Mouse (Mus musculus) hindbrain, embryonic 10.5 days (tissue): ENCODE results near the gene Krtcap2. TPM values are rescaled to one million over a fixed set of nuclear protein-coding genes. Genes with fewer than 3 reads are reported as not detected.
"Not testable (repeated sequence)": the region's sequence is repeated elsewhere in the genome, so short reads cannot be mapped to it uniquely, and the experiment has no call there.

ENCODE experiments used
- DNase-seq: peaks from one replicate; pipeline ENCODE4 v3.0.0-alpha.2; 2017; ENCODE audit warnings: low spot score
- H3K27ac ChIP-seq: fragments of 300-500 bp; sonication (generic); 2 replicates; pipeline ENCODE4 v1.5.1; 2016; ENCODE audit warnings: mild to moderate bottlenecking, moderate library complexity
- H3K27me3 ChIP-seq: fragments of 300-500 bp; sonication (generic); 2 replicates; pipeline ENCODE4 v1.6.1; 2016; ENCODE audit warnings: mild to moderate bottlenecking; ENCODE audit not compliant: poor library complexity, insufficient read depth, severe bottlenecking
- H3K36me3 ChIP-seq: fragments of 300-500 bp; sonication (generic); 2 replicates; pipeline ENCODE4 v1.6.1; 2016; ENCODE audit warnings: mild to moderate bottlenecking, moderate library complexity
- H3K4me1 ChIP-seq: fragments of 300-500 bp; sonication (generic); replicated peaks from 2 replicates; pipeline ENCODE4 v1.6.1; 2016; ENCODE audit warnings: mild to moderate bottlenecking
- H3K4me3 ChIP-seq: fragments of 300-500 bp; sonication (generic); 2 replicates; pipeline ENCODE4 v1.5.1; 2016; ENCODE audit warnings: mild to moderate bottlenecking, moderate library complexity
- H3K9me3 ChIP-seq: fragments of 300-500 bp; sonication (generic); 2 replicates; pipeline ENCODE4 v1.6.1; 2016; ENCODE audit warnings: mild to moderate bottlenecking, moderate library complexity
- WGBS: fragments of 180-500 bp; shearing (Covaris S2); methylation state at CpG from one replicate; pipeline ENCODE4 v1.1.7; 2016; 5-methylcytosine and 5-hydroxymethylcytosine counted together
- polyA plus RNA-seq: library from polyadenylated mRNA; unstranded; fragments of >200 nt; fragmentation: Nextera tagmentation; extraction: Ambion mirVana; gene quantifications from 2 replicates; pipeline ENCODE4 v1.2.1, GENCODE M21; 2016

Krtcap2 gene
- polyA plus RNA-seq, 1 experiment from 2014 or later, result 282 TPM

DNA sequence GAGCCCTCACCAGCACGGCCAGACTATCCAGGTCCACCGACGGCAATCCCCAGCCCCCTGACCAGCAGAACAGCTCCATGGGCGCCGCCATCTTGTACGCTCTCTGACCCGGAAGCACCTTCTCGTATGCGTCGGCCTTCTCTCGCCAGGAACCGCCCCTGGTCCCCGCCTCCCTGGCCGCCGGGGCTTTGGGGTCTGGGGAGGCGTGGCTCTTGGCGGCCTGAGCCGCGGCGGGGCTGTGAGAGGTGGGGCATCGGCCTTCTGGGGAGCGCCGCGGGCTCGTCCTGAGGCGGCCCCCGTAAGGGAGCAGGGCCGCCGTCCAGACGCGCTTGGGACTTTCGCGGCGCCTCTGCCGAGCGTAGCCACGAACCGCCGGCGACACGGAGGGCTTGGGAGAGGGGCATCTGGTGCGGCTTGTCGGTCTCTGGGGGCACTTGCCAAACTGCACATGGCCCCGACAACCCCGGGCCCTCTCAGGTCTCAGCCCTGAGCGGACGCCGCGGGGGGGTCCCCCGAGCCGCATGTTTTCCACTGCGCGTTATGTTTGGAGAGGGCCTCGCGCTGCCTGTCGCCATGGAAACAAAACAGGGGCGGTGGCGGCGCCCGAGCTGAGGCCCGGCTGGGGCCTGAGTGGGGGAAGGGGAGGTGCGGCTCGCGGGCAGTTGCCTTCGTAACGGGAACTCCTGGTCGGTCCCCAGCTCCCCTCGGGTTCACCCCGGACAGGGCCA, 31.8 kb upstream of the Krtcap2 start:
- peak; percentile 94 for DNase-seq
- H3K27me3 ChIP-seq, result no peaks in the 10 kb centered on the region
- peaks cover 39% of the 10 kb centered on the region for H3K36me3 ChIP-seq
- under 1% methylated on average over 69 of the region's 69 CpGs for WGBS
- peaks cover 61% of the 10 kb centered on the region for H3K4me1 ChIP-seq
- peak overlapping the region; percentile 98 for H3K27ac ChIP-seq
- no peaks in the 10 kb centered on the region for H3K9me3 ChIP-seq
- peak overlapping the region; percentile 68 for H3K4me3 ChIP-seq

DNA sequence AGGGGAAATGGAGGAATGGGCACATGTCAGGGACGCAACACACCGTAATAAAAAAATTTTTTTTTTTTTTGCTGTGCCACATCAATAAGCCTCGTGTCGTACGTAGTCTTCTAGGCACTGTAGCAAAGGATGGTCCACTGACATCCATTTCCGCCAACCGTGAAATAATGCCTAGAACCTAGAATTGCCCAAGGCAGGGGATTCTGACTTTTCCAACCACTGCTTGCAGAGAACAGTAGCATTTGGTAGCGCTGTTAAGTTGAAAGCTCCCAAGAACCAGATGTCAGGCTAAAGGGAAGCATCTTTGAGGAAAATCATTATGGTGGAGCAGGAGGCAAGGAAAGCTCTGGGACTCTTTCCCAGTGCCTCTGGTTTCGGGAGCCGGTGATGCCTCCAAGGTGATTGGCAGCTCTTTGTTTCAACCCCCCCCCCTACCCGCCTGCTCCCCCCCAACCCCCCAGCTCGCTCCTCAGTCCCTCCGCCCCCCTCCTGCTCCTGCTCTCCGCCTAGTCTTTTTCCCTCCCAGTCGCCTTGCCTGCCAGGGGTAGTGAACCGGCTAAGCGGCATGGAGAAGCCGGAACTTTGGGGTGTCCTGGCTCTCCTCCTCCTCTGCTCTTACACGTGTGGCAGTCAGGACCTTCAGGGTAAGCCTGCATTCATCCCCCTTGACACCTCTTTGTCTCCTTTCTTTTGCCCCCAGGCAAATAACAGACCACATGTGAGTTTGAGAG, 30.9 kb upstream of the Krtcap2 start, which contains the start of gene Thbs3:
Thbs3 (plus strand) TSS at position 500 of the 731 bp plus-strand sequence.
- Histone ChIP-seq H3K4me1 (peaks cover 69% of the 10 kb centered on the region), H3K4me3 (peak within 1 kb of the TSS; percentile 68), H3K36me3 (peaks cover 39% of the 10 kb centered on the region), H3K27me3 (no peaks in the 10 kb centered on the region), H3K27ac (peak within 1 kb of the TSS; percentile 98), H3K9me3 (no peaks in the 10 kb centered on the region)
- WGBS, result under 1% methylated on average over 19 of the region's 19 CpGs
- DNase-seq, result peak; percentile 81

- Histone ChIP-seq H3K9me3 (no peaks in the 10 kb centered on the region), H3K4me3 (peak overlapping the region; percentile 68), H3K27me3 (no peaks in the 10 kb centered on the region), H3K4me1 (peaks cover 77% of the 10 kb centered on the region), H3K36me3 (peaks cover 37% of the 10 kb centered on the region), H3K27ac (peak overlapping the region; percentile 98)
- DNase-seq, result peak; percentile 88
- 0% methylated on average over 6 of the region's 6 CpGs for WGBS
Observed at GRCm38 (mm10) chr3:89215853-89216252, 29.9 kb upstream of the Krtcap2 start.

- not testable (repeated sequence) for H3K27me3 ChIP-seq, H3K9me3 ChIP-seq, DNase-seq
- Histone ChIP-seq H3K27ac (peak overlapping the region; percentile 50; the same call in 1 of the 2 replicates), H3K4me1 (peaks cover 83% of the 10 kb centered on the region), H3K36me3 (peaks cover 38% of the 10 kb centered on the region), H3K4me3 (peak overlapping the region; percentile 68; the same call in 1 of the 2 replicates)
- 74% methylated on average over 7 of the region's 7 CpGs for WGBS
Observed at GRCm38 (mm10) chr3:89216407-89216806, 29.4 kb upstream of the Krtcap2 start.

GRCm38 (mm10) chr3:89218271-89218670, 27.5 kb upstream of the Krtcap2 start:
- 87% methylated on average over 1 of the region's 1 CpGs for WGBS
- no peaks in the 10 kb centered on the region for H3K27me3 ChIP-seq
- H3K9me3 ChIP-seq, result no peaks in the 10 kb centered on the region
- DNase-seq, result no peak
- H3K36me3 ChIP-seq, result peaks cover 56% of the 10 kb centered on the region
- H3K4me1 ChIP-seq, result peaks cover 86% of the 10 kb centered on the region
- peak overlapping the region; percentile 43 for H3K27ac ChIP-seq
- no peak overlapping the region for H3K4me3 ChIP-seq

DNA sequence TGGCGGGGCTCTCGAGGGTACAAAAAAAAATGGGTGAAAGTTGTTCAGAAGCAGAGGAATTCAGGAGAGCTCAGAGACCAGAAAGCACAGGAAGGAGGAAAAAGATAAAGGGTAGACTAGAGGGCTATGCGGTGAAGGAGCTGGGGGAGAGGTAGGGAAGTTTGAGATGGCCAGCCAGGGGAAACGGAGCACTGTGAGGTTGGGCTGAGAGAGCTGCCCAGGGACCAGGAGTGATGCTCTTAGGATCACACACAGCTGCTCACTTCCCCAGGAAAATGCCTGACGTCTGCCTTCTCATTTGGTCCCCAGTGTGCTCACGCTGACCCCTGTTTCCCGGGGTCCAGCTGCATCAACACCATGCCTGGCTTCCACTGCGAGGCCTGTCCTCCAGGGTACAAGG, 26.2 kb upstream of the Krtcap2 start:
- 57% methylated on average over 8 of the region's 8 CpGs for WGBS
- Histone ChIP-seq H3K27ac (peak overlapping the region; percentile 19), H3K4me1 (peaks cover 91% of the 10 kb centered on the region), H3K4me3 (no peak overlapping the region), H3K9me3 (no peaks in the 10 kb centered on the region), H3K27me3 (no peaks in the 10 kb centered on the region), H3K36me3 (peaks cover 69% of the 10 kb centered on the region)
- peak; percentile 29 for DNase-seq

DNA sequence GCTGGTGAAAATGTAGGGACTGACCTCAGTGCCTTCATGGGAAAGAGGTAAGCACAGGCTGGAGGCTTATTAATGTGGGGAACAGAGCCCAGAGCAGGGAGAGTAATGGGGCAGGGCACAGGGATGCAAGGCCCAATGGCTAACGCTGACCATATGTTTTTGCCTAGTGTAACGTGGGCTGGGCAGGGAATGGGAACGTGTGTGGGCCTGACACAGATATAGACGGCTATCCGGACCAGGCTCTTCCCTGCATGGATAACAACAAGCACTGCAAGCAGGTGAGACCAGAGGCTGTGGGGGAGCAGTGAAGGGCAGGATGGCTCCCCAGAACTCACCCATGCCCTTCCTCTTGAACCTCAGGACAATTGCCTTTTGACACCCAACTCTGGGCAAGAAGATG, 24.6 kb upstream of the Krtcap2 start:
- Histone ChIP-seq H3K27ac (0 out of 2 replicates have a peak overlapping the region, but pooled peaks have one; percentile 12), H3K36me3 (peaks cover 81% of the 10 kb centered on the region), H3K4me3 (no peak overlapping the region), H3K4me1 (peaks cover 91% of the 10 kb centered on the region), H3K9me3 (no peaks in the 10 kb centered on the region), H3K27me3 (no peaks in the 10 kb centered on the region)
- no peak for DNase-seq
- WGBS, result 73% methylated on average over 5 of the region's 5 CpGs

GRCm38 (mm10) chr3:89224796-89225195, 21.0 kb upstream of the Krtcap2 start:
- peaks cover 57% of the 10 kb centered on the region for H3K36me3 ChIP-seq

DNA sequence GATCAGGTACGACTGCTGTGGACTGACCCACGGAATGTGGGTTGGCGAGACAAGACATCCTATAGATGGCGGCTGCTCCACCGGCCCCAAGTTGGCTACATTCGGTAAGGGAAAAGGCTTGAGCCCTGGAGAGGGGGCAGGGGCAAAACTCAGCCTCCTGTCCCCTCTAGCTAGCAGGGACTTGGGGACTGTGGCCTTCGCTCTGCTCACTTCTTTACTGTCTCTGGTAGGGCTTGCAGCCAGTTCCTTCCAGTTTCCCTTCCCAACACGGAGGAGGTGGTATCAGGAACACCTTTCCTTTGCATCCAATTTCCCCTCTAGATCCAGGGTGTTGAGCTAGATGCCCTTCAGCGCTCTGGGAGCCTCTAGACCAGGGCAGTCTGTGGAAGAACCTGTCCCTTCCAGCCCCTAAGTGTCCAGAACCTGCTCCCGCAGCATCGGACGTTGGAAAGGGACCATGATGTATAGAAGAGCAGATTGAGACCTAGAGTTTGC, 20.4 kb upstream of the Krtcap2 start:
- Histone ChIP-seq H3K4me1 (peaks cover 81% of the 10 kb centered on the region), H3K9me3 (no peaks in the 10 kb centered on the region), H3K27ac (peak overlapping the region; percentile 97), H3K36me3 (peaks cover 51% of the 10 kb centered on the region), H3K27me3 (peaks cover 17% of the 10 kb centered on the region), H3K4me3 (peak overlapping the region; percentile 83)
- DNase-seq, result no peak
- 24% methylated on average over 12 of the region's 12 CpGs for WGBS

More at GRCm38 (mm10) chr3:89224796-89225195, 21.0 kb upstream of the Krtcap2 start:
- H3K27me3 ChIP-seq, result peaks cover 11% of the 10 kb centered on the region; the same call in 1 of the 2 replicates
- peaks cover 86% of the 10 kb centered on the region for H3K4me1 ChIP-seq
- WGBS, result 53% methylated on average over 11 of the region's 11 CpGs
- H3K27ac ChIP-seq, result peak overlapping the region; percentile 97
- no peak for DNase-seq
- peak overlapping the region; percentile 83 for H3K4me3 ChIP-seq
- H3K9me3 ChIP-seq, result no peaks in the 10 kb centered on the region

- Histone ChIP-seq H3K9me3 (no peaks in the 10 kb centered on the region), H3K4me3 (peak overlapping the region; percentile 83), H3K36me3 (peaks cover 48% of the 10 kb centered on the region), H3K4me1 (peaks cover 78% of the 10 kb centered on the region), H3K27ac (peak overlapping the region; percentile 97), H3K27me3 (peaks cover 22% of the 10 kb centered on the region)
- 13% methylated on average over 4 of the region's 4 CpGs for WGBS
- DNase-seq, result peak; percentile 89
Observed at GRCm38 (mm10) chr3:89225918-89226317, 19.8 kb upstream of the Krtcap2 start.

DNA sequence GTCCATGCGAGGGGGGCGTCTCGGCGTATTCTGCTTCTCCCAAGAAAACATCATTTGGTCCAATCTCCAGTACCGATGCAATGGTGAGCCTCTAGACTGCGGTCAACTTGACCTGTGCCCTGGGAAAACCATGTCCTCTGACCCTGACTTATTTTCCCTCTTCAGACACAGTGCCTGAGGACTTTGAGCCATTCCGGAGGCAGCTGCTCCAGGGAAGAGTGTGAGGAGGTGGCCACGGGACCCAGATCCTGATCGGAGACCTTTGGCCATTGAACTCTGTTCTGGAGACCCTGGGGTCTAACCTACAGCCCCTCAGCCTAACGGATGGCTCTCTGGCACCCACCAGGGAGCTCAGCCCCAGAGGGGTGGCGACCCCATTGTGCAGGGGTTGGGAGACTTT, 19.4 kb upstream of the Krtcap2 start:
- H3K27me3 ChIP-seq, result peaks cover 22% of the 10 kb centered on the region
- 9% methylated on average over 11 of the region's 11 CpGs for WGBS
- H3K4me3 ChIP-seq, result peak overlapping the region; percentile 83
- peaks cover 44% of the 10 kb centered on the region for H3K36me3 ChIP-seq
- H3K27ac ChIP-seq, result peak overlapping the region; percentile 97
- no peaks in the 10 kb centered on the region for H3K9me3 ChIP-seq
- peaks cover 73% of the 10 kb centered on the region for H3K4me1 ChIP-seq
- DNase-seq, result no peak

DNA sequence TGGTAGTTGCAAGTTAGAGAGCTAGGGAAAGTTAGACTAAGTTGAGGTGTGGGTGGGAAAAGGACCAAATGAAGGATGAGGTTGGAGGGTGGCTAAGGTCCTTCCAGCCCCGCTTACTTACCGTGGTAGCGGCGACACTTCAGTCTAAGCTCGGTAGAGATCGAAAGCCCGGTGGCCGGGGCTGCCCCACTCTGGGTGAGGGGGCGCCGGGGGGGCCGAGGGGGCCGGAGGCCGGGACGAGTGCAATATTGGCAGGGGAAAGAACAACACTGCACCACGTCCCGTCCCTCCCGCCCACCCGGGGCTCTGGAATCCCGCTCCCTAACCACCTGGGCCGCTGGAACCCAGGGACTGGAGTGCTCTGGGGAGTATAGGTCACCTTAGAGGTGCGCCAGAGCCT, 18.9 kb upstream of the Krtcap2 start, which contains the start of gene Mtx1:
Mtx1 (minus strand) TSS at position 189 of the 400 bp plus-strand sequence.
- H3K27me3 ChIP-seq, result peaks cover 27% of the 10 kb centered on the region
- peaks cover 75% of the 10 kb centered on the region for H3K4me1 ChIP-seq
- H3K9me3 ChIP-seq, result no peaks in the 10 kb centered on the region
- H3K4me3 ChIP-seq, result peak within 1 kb of the TSS; percentile 83
- peak within 1 kb of the TSS; percentile 97 for H3K27ac ChIP-seq
- no peak for DNase-seq
- peaks cover 38% of the 10 kb centered on the region for H3K36me3 ChIP-seq
- WGBS, result under 1% methylated on average over 21 of the region's 21 CpGs
